Mouse (Mus musculus): ENCODE results near the gene Igsf3. TPM values are rescaled to one million over a fixed set of nuclear protein-coding genes. Genes with fewer than 3 reads are reported as not detected.

Igsf3 gene
- total and polyA plus RNA-seq, 2 experiments from 2014 or later = 74.0 to 77.0 TPM

DNA sequence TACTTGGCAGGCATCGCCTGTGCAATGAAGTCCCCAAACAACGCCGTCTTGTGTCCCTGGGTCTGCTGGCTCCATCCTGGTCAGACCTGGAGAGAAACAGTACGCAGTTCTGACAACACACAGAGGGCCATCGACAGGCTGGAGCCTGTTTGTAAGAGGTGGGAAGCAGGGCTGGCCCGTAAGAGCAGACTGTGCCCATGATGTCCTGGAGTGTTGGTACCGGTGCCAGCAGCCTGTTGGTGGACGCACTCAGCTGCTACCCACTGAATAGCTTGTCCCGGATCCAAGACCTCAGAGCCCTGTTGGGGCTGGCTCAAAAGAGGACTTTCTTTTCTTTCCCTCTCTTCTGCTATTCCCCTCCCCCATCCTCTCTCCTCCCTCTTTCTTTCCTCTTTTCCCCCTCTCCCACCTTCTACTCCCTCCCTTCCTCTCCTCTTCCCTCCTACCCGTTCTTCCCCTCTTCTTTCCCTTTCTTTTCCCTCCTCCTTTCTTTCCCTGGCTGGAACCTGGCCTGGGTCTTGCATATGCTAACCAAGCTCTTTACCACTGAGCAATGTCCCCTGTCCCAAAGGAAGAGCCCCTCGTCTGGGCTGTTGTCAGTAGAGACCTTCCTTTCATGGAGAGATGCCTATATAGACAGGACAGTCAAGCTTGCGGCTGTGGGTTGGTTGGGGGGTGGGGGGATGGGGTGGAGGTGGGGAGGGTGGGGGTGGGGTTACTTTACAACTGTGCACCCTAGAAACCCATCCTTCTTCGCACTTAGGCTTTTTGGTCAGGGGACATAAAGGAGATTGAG lies 27.9 kb downstream of the Igsf3 start:
- ATAC-seq = peak; percentile 85
- Histone ChIP-seq H3K4me3 (ENCODE audit: low read depth, low read length) (no peak overlapping the region), H3K27ac (ENCODE audit: low read depth, low read length) (peak overlapping the region; percentile 48; the same call in 1 of the 2 replicates), H3K4me1 (ENCODE audit: insufficient read depth) (peaks cover 16% of the 10 kb centered on the region; the same call in 1 of the 2 replicates), H3K36me3 (ENCODE audit: insufficient read depth) (no peaks in the 10 kb centered on the region), H3K4me2 (ENCODE audit: low read depth) (no peak overlapping the region), H3K27me3 (ENCODE audit: insufficient read depth, low read length) (no peaks in the 10 kb centered on the region), H3K9me3 (ENCODE audit: low read length) (no peaks in the 10 kb centered on the region), H3K9ac (no peak overlapping the region)
- no peak for TF ChIP-seq CTCF (IDR thresholded peaks at IDR 0.05; ENCODE audit: low read depth)
- 37% methylated on average over 13 of the region's 13 CpGs for WGBS
- DNase-seq = peak; percentile 67

DNA sequence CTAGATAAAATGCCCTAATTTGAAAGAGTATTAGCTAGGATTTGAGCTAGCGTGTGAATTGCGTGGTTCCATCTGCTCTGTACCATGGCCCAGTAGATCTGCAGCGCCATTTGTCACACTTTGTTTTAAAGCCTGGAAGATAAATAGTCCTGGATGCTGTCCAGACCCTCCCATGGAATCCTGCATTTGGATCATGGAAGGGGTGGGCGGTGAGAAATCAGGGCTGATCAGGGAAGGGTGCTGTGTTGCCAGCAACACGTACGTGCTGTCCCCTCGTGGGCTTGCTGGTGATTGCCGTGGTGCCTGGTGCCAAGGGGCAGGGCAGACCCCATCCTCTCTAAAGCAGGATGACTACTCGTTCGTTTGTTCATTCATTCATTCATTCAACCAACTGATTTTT lies 28.6 kb downstream of the Igsf3 start:
- DNase-seq (peak; percentile 83), ATAC-seq (peak; percentile 60)
- TF ChIP-seq CTCF (IDR thresholded peaks at IDR 0.05; ENCODE audit: low read depth) = peak; percentile 44
- H3K9ac ChIP-seq = no peak overlapping the region
- peaks cover 16% of the 10 kb centered on the region; the same call in 1 of the 2 replicates for H3K4me1 ChIP-seq (ENCODE audit: insufficient read depth)
- H3K4me3 ChIP-seq (ENCODE audit: low read depth, low read length) = no peak overlapping the region
- no peaks in the 10 kb centered on the region for H3K9me3 ChIP-seq (ENCODE audit: low read length)
- H3K27me3 ChIP-seq (ENCODE audit: insufficient read depth, low read length) = no peaks in the 10 kb centered on the region
- H3K36me3 ChIP-seq (ENCODE audit: insufficient read depth) = no peaks in the 10 kb centered on the region
- H3K4me2 ChIP-seq (ENCODE audit: low read depth) = no peak overlapping the region
- H3K27ac ChIP-seq (ENCODE audit: low read depth, low read length) = peak overlapping the region; percentile 48; the same call in 1 of the 2 replicates
- 35% methylated on average over 10 of the region's 10 CpGs for WGBS

- Histone ChIP-seq H3K27me3 (ENCODE audit: insufficient read depth, low read length) (no peaks in the 10 kb centered on the region), H3K9ac (no peak overlapping the region), H3K9me3 (ENCODE audit: low read length) (no peaks in the 10 kb centered on the region), H3K4me2 (ENCODE audit: low read depth) (no peak overlapping the region), H3K27ac (ENCODE audit: low read depth, low read length) (no peak overlapping the region), H3K4me1 (ENCODE audit: insufficient read depth) (peaks cover 16% of the 10 kb centered on the region; the same call in 1 of the 2 replicates), H3K4me3 (ENCODE audit: low read depth, low read length) (no peak overlapping the region), H3K36me3 (ENCODE audit: insufficient read depth) (no peaks in the 10 kb centered on the region)
- no peak for TF ChIP-seq CTCF (IDR thresholded peaks at IDR 0.05; ENCODE audit: low read depth)
- 81% methylated on average over 3 of the region's 3 CpGs for WGBS
- no peak for DNase-seq
- no peak for ATAC-seq
Measured at GRCm38 (mm10) chr3:101406097-101406496, 29.2 kb downstream of the Igsf3 start.

- H3K4me2 ChIP-seq (ENCODE audit: low read depth) = no peak overlapping the region
- no peaks in the 10 kb centered on the region for H3K27me3 ChIP-seq (ENCODE audit: insufficient read depth, low read length)
- no peak overlapping the region for H3K9ac ChIP-seq
- TF ChIP-seq CTCF (IDR thresholded peaks at IDR 0.05; ENCODE audit: low read depth) = no peak
- ATAC-seq (no peak), DNase-seq (no peak)
- H3K36me3 ChIP-seq (ENCODE audit: insufficient read depth) = no peaks in the 10 kb centered on the region
- no peak overlapping the region for H3K4me3 ChIP-seq (ENCODE audit: low read depth, low read length)
- no peaks in the 10 kb centered on the region for H3K9me3 ChIP-seq (ENCODE audit: low read length)
- no peak overlapping the region for H3K27ac ChIP-seq (ENCODE audit: low read depth, low read length)
- H3K4me1 ChIP-seq (ENCODE audit: insufficient read depth) = peaks cover 16% of the 10 kb centered on the region; the same call in 1 of the 2 replicates
- WGBS = 57% methylated on average over 8 of the region's 8 CpGs
Measured at GRCm38 (mm10) chr3:101407568-101407967, 30.7 kb downstream of the Igsf3 start.

DNA sequence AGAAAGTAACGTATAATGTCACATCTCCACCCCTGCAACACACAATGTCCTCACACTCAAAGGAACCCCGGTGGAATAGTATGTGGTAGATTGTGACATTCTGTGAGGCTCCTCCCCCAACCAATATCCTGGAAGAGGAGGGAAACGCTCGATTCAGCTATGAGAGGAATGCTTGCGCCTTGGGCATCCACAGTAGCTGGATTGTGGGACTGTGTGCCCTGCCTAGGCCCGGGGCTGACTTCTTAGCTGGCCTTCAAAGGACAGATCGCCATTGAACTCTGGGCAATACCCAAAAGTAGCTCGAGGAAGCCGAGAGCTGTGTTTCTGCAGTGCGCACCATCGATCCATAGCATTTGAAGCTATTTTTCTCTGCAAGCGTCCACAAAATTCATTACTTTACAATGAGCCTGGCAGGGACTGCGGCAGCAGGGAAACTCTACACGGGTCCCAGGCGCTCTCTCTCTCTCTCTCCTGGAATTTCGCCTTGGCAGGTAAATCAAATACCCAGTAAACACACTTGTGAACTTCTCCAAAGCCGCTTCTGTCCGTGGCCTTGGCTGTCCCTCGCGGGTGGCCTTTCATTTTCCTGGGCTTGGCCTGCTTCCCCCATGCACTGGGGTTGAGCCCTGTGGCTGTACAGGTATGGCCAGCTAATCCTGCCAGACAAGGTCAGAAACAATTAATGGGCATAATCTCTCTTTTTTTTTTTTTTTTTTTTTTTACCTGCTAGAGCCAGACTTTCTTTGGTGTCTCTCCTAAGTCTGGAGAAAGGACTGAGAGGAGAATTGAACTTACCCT lies 32.3 kb downstream of the Igsf3 start:
- Histone ChIP-seq H3K4me2 (ENCODE audit: low read depth) (no peak overlapping the region), H3K9ac (no peak overlapping the region), H3K9me3 (ENCODE audit: low read length) (no peaks in the 10 kb centered on the region), H3K4me3 (ENCODE audit: low read depth, low read length) (no peak overlapping the region), H3K4me1 (ENCODE audit: insufficient read depth) (peaks cover 16% of the 10 kb centered on the region; the same call in 1 of the 2 replicates), H3K27ac (ENCODE audit: low read depth, low read length) (no peak overlapping the region), H3K27me3 (ENCODE audit: insufficient read depth, low read length) (no peaks in the 10 kb centered on the region), H3K36me3 (ENCODE audit: insufficient read depth) (no peaks in the 10 kb centered on the region)
- DNase-seq = no peak
- no peak for TF ChIP-seq CTCF (IDR thresholded peaks at IDR 0.05; ENCODE audit: low read depth)
- ATAC-seq = no peak
- 44% methylated on average over 20 of the region's 20 CpGs for WGBS

GRCm38 (mm10) chr3:101410202-101410601 lies 33.3 kb downstream of the Igsf3 start:
- no peak for TF ChIP-seq CTCF (IDR thresholded peaks at IDR 0.05; ENCODE audit: low read depth)
- Histone ChIP-seq H3K9me3 (ENCODE audit: low read length) (no peaks in the 10 kb centered on the region), H3K4me2 (ENCODE audit: low read depth) (no peak overlapping the region), H3K9ac (no peak overlapping the region), H3K27ac (ENCODE audit: low read depth, low read length) (no peak overlapping the region), H3K27me3 (ENCODE audit: insufficient read depth, low read length) (no peaks in the 10 kb centered on the region), H3K36me3 (ENCODE audit: insufficient read depth) (no peaks in the 10 kb centered on the region), H3K4me3 (ENCODE audit: low read depth, low read length) (no peak overlapping the region), H3K4me1 (ENCODE audit: insufficient read depth) (0 out of 2 replicates have a peak, but pooled peaks cover 8% of the 10 kb centered on the region)
- ATAC-seq = no peak
- 25% methylated on average over 2 of the region's 2 CpGs for WGBS
- DNase-seq = no peak

GRCm38 (mm10) chr3:101410745-101411144 lies 33.9 kb downstream of the Igsf3 start:
- Histone ChIP-seq H3K4me3 (ENCODE audit: low read depth, low read length) (no peak overlapping the region), H3K9ac (no peak overlapping the region), H3K9me3 (ENCODE audit: low read length) (no peaks in the 10 kb centered on the region), H3K36me3 (ENCODE audit: insufficient read depth) (no peaks in the 10 kb centered on the region), H3K27me3 (ENCODE audit: insufficient read depth, low read length) (no peaks in the 10 kb centered on the region), H3K27ac (ENCODE audit: low read depth, low read length) (no peak overlapping the region), H3K4me2 (ENCODE audit: low read depth) (no peak overlapping the region), H3K4me1 (ENCODE audit: insufficient read depth) (0 out of 2 replicates have a peak, but pooled peaks cover 4% of the 10 kb centered on the region)
- no peak for DNase-seq
- WGBS = 45% methylated on average over 3 of the region's 3 CpGs
- no peak for ATAC-seq
- TF ChIP-seq CTCF (IDR thresholded peaks at IDR 0.05; ENCODE audit: low read depth) = no peak

Measured in forebrain, postnatal 0 days (tissue).